Mouse (Mus musculus) CH12.LX (cell line): ENCODE measurements at regions not wholly inside any gene's neighbourhood (a gene's known extent, or its start where the extent isn't known, plus 50 kb on each side); places are given as distances from the start of the nearest gene placed in this dataset.

Source experiments
- DNase-seq: peaks from one replicate; pipeline ENCODE4 v3.0.0-alpha.2; 2013; ENCODE audit errors: extremely low read depth
- H3K27ac ChIP-seq: 2 replicates; pipeline ENCODE4 v1.5.1; 2012; ENCODE audit warnings: low read depth, mild to moderate bottlenecking, control low read depth, moderate library complexity; ENCODE audit not compliant: insufficient read depth
- H3K27me3 ChIP-seq: replicated peaks from 2 replicates; pipeline ENCODE3; 2012; ENCODE audit warnings: inconsistent platforms
- H3K36me3 ChIP-seq, 2 experiments: replicated peaks in 1 of 2; 2 replicates each; pipeline versions ENCODE3 to v1.6.1; 2012; ENCODE audit warnings: inconsistent platforms in 1 of 2, low read length in 1 of 2, mild to moderate bottlenecking in 1 of 2, mixed read lengths in 1 of 2, moderate library complexity in 1 of 2; ENCODE audit not compliant: control insufficient read depth in 1 of 2, insufficient read depth in 1 of 2
- H3K4me1 ChIP-seq, 2 experiments: 2 replicates each; pipeline ENCODE4 v1.6.1; 2012; ENCODE audit warnings: inconsistent platforms in 1 of 2, moderate library complexity in 1 of 2; ENCODE audit not compliant: insufficient read depth in 2 of 2, control insufficient read depth in 1 of 2
- H3K4me2 ChIP-seq: 2 replicates; pipeline ENCODE4 v1.6.1; 2012; ENCODE audit warnings: low read depth, mild to moderate bottlenecking, control low read depth; ENCODE audit not compliant: poor library complexity, insufficient read depth, severe bottlenecking
- H3K4me3 ChIP-seq, 3 experiments: fragments of 150-350 bp in 1 of 3; sonication (generic) in 1 of 3; replicated peaks in 1 of 3; 2 replicates each; pipeline versions ENCODE3 to v1.5.1; 2011 to 2012; ENCODE audit warnings: low read depth in 2 of 3, low read length in 2 of 3, mild to moderate bottlenecking in 2 of 3, moderate library complexity in 2 of 3, control low read depth in 1 of 3, improper control_type of control experiment in 1 of 3, inconsistent platforms in 1 of 3, mixed read lengths in 1 of 3; ENCODE audit not compliant: poor library complexity in 1 of 3
- H3K79me2 ChIP-seq: replicated peaks from 2 replicates; pipeline ENCODE4 v1.6.1; 2012; ENCODE audit warnings: mild to moderate bottlenecking, moderate library complexity; ENCODE audit not compliant: control insufficient read depth, poor library complexity, insufficient read depth, severe bottlenecking; ENCODE audit errors: extremely low read depth
- H3K9ac ChIP-seq: 2 replicates; pipeline ENCODE4 v1.6.1; 2012; ENCODE audit warnings: low read depth, mild to moderate bottlenecking, control low read depth, moderate library complexity; ENCODE audit not compliant: insufficient read depth
- H3K9me3 ChIP-seq: replicated peaks from 2 replicates; pipeline ENCODE3; 2012; ENCODE audit warnings: low read length, inconsistent platforms, mixed read lengths
- BHLHE40 ChIP-seq: IDR thresholded peaks from 2 replicates; pipeline ENCODE4 v1.6.1; 2011; ENCODE audit warnings: mild to moderate bottlenecking, low read depth, low read length, improper control_type of control experiment
- CTCF ChIP-seq, 2 experiments: IDR thresholded peaks in 1 of 2; conservative IDR thresholded peaks in 1 of 2; 2 replicates each; pipeline ENCODE4 v1.5.1; 2011 to 2012; ENCODE audit warnings: low read depth in 2 of 2, low read length in 2 of 2, improper control_type of control experiment in 1 of 2, inconsistent platforms in 1 of 2, mild to moderate bottlenecking in 1 of 2, moderate library complexity in 1 of 2
- E2F4 ChIP-seq: IDR thresholded peaks from 2 replicates; pipeline ENCODE4 v1.6.1; 2011; ENCODE audit warnings: low read depth, low read length, improper control_type of control experiment; ENCODE audit not compliant: insufficient replicate concordance
- ELF1 ChIP-seq: IDR thresholded peaks from 2 replicates; pipeline ENCODE4 v1.6.1; 2014; ENCODE audit warnings: low read depth, mild to moderate bottlenecking, inconsistent platforms, low read length, improper control_type of control experiment
- ETS1 ChIP-seq: conservative IDR thresholded peaks from 2 replicates; pipeline ENCODE4 v1.6.1; 2012; ENCODE audit warnings: low read depth, mild to moderate bottlenecking, inconsistent platforms, low read length, improper control_type of control experiment, moderate library complexity
- IRF4 ChIP-seq: IDR thresholded peaks from 2 replicates; pipeline ENCODE4 v1.6.1; 2014; ENCODE audit warnings: low read depth, mild to moderate bottlenecking, inconsistent platforms, low read length, improper control_type of control experiment
- JUN ChIP-seq: IDR thresholded peaks from 2 replicates; pipeline ENCODE4 v1.6.1; 2011; ENCODE audit warnings: low read depth, mild to moderate bottlenecking, low read length, improper control_type of control experiment, moderate library complexity; ENCODE audit not compliant: insufficient read depth
- MAFK ChIP-seq: IDR thresholded peaks from 2 replicates; pipeline ENCODE4 v1.6.1; 2011; ENCODE audit warnings: low read length, improper control_type of control experiment; ENCODE audit not compliant: insufficient replicate concordance
- MAX ChIP-seq: IDR thresholded peaks from 2 replicates; pipeline ENCODE4 v1.6.1; 2011; ENCODE audit warnings: low read length, improper control_type of control experiment
- MEF2A ChIP-seq: IDR thresholded peaks from 2 replicates; pipeline ENCODE4 v1.6.1; 2014; ENCODE audit warnings: low read depth, mild to moderate bottlenecking, inconsistent platforms, low read length, improper control_type of control experiment, borderline replicate concordance
- MXI1 ChIP-seq: IDR thresholded peaks from 2 replicates; pipeline ENCODE4 v1.6.1; 2011; ENCODE audit warnings: mild to moderate bottlenecking, low read depth, low read length, improper control_type of control experiment
- MYC ChIP-seq: IDR thresholded peaks from 2 replicates; pipeline ENCODE4 v1.6.1; 2011; ENCODE audit warnings: low read depth, mild to moderate bottlenecking, improper control_type of control experiment, low read length
- NRF1 ChIP-seq: IDR thresholded peaks from 2 replicates; pipeline ENCODE4 v1.6.1; 2014; ENCODE audit warnings: low read depth, mild to moderate bottlenecking, inconsistent platforms, low read length, improper control_type of control experiment, moderate library complexity
- POLR2AphosphoS2 ChIP-seq: IDR thresholded peaks from 2 replicates; pipeline ENCODE4 v1.6.1; 2011; ENCODE audit warnings: low read depth, low read length, improper control_type of control experiment
- RAD21 ChIP-seq: IDR thresholded peaks from 2 replicates; pipeline ENCODE4 v1.6.1; 2011; ENCODE audit warnings: low read depth, mild to moderate bottlenecking, low read length, improper control_type of control experiment, moderate library complexity
- SIN3A ChIP-seq: IDR thresholded peaks from 2 replicates; pipeline ENCODE4 v1.6.1; 2012; ENCODE audit warnings: low read length, improper control_type of control experiment, inconsistent platforms
- UBTF ChIP-seq: IDR thresholded peaks from 2 replicates; pipeline ENCODE4 v1.6.1; 2012; ENCODE audit warnings: low read depth, mild to moderate bottlenecking, inconsistent platforms, low read length, improper control_type of control experiment, moderate library complexity
- USF2 ChIP-seq: conservative IDR thresholded peaks from 2 replicates; pipeline ENCODE4 v1.6.1; 2011; ENCODE audit warnings: low read depth, low read length, improper control_type of control experiment
- ZC3H11A ChIP-seq: IDR thresholded peaks from 2 replicates; pipeline ENCODE4 v1.6.1; 2012; ENCODE audit warnings: low read depth, mild to moderate bottlenecking, inconsistent platforms, low read length, improper control_type of control experiment
- dilution Hi-C: fragments of 300-500 bp; cut with MboI; formaldehyde crosslinking; loops from 2 replicates; pipeline ENCODE4 v1.14.3; 2020; ENCODE audit warnings: low sequenced_read_pairs; ENCODE audit not compliant: extremely low pct_unique_long_range_greater_than_20kb, extremely low pct_ligation_motif_present
- in situ Hi-C: fragments of 300-500 bp; cut with MboI; formaldehyde crosslinking; loops from 3 replicates; pipeline ENCODE4 v1.14.3; 2019; ENCODE audit warnings: low sequenced_read_pairs, low pct_ligation_motif_present, low pct_unique_long_range_greater_than_20kb, mixed read lengths

DNA sequence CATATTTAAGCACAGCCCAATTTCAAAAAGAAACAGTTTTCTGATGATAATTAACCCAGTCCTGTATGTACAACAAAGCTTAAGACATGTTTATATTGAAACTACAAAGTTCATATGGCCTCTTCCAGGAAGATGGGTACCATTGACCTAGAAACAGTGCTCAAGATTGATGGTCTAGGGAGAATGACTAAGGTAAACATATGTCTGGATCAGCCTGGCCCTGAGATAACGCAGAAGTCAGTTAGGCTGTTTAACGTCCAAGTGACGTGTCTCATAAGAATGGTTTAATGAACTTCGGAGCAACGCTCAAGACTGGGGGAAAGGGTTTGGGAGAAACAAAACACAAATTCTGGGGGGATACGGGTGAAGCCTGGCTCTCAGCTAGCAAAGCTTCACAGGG lies 60.8 kb upstream of the Plcz1 start:
- in situ Hi-C loops: no loop called here
- no peak for TF ChIP-seq MXI1
- TF ChIP-seq ETS1: no peak
- TF ChIP-seq MEF2A: no peak
- no peak for TF ChIP-seq NRF1
- TF ChIP-seq POLR2AphosphoS2: no peak
- H3K79me2 ChIP-seq: no peaks in the 10 kb centered on the region
- H3K36me3 ChIP-seq: no peaks in the 10 kb centered on the region
- no peak for DNase-seq
- H3K9ac ChIP-seq: no peak overlapping the region
- dilution Hi-C loops: no loop called here
- H3K9me3 ChIP-seq: peaks cover 69% of the 10 kb centered on the region
- no peaks in the 10 kb centered on the region for H3K27me3 ChIP-seq
- no peaks in the 10 kb centered on the region for H3K4me1 ChIP-seq
- H3K4me2 ChIP-seq: no peak overlapping the region
- no peak overlapping the region for H3K4me3 ChIP-seq
- H3K27ac ChIP-seq: no peak overlapping the region

DNA sequence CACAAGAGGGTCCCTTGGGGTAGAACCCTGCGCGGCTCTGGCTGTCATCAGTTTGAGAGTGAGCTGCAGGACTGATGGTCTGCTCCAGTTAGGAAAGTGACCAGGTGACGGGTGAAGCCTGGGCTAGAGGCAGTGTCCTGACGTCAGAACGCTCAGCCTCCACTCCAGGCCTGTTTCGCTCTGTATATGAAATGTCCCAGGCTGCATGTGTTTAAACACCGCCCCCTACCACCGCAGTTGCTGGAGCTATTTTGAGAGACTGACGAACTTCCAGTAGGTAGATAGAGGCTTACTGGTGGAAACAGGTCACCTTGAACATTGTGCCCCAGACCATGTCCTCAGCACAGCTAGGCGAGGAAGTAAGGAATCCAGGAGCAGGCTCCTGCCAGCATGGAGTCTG lies 54.2 kb upstream of the Plcz1 start:
- dilution Hi-C loops (no loop called here), in situ Hi-C loops (no loop called here)
- Histone ChIP-seq H3K27ac (no peak overlapping the region), H3K4me3 (no peak overlapping the region), H3K4me2 (no peak overlapping the region), H3K27me3 (no peaks in the 10 kb centered on the region), H3K9me3 (peaks cover 56% of the 10 kb centered on the region), H3K36me3 (no peaks in the 10 kb centered on the region), H3K9ac (no peak overlapping the region), H3K79me2 (no peaks in the 10 kb centered on the region), H3K4me1 (no peaks in the 10 kb centered on the region)
- no peak for DNase-seq
- no peak for TF ChIP-seq ZC3H11A
- TF ChIP-seq UBTF: no peak
- no peak for TF ChIP-seq MAFK
- no peak for TF ChIP-seq IRF4
- TF ChIP-seq RAD21: no peak
- TF ChIP-seq MEF2A: no peak
- TF ChIP-seq ELF1: no peak
- TF ChIP-seq MYC: no peak
- no peak for TF ChIP-seq JUN
- no peak for TF ChIP-seq BHLHE40
- no peak for TF ChIP-seq SIN3A
- no peak for TF ChIP-seq POLR2AphosphoS2
- no peak for TF ChIP-seq USF2
- no peak for TF ChIP-seq CTCF (conservative IDR thresholded peaks at IDR 0.05 in 1 of 2, IDR thresholded peaks at IDR 0.05 in 1 of 2; ENCODE audit: low read depth in 2 of 2, low read length in 2 of 2)
- no peak for TF ChIP-seq MAX
- TF ChIP-seq E2F4: no peak
